ENCODE assay signal across 19 mouse cellular contexts in the genomic region with DNA sequence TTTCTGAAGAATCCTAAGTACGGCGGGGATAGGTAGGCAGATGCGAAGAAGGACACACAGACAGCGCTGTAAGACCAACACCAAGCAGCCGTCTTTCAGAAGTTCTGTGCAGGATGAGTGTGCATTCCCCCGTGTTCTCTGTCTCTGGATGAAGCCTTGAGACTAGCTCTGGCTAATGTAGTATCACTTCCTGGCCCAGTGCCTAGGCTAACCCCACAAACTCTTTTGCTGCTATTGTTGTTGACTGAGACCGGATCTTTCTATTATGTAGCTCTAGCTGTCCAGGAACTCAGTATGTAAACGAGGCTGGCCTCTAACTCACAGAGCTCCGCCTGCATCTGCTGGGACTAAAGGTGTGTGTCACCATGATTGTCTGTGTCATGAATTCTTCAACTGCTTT. TPM values are rescaled to one million over a fixed set of nuclear protein-coding genes. Genes with fewer than 3 reads are reported as not detected.
A peak's percentile ranks its signal among the peaks of the same experiment; 100 is the strongest.
DNase-seq lines count a peak whose midpoint lies in the region.
"Had no signal": no experiment of that assay in that cellular context is flagged by ENCODE, and none has a peak within 500 bp of the region (broad histone marks: within the 10 kb centered on the region; RNA-seq: fewer than 3 reads in every experiment).

No protein-coding gene starts in this region.

- peak; percentile 73 for DNase-seq in heart, adult 11 months
- DNase-seq in heart, adult 8-10 months (ENCODE audit: low spot score): no peak
- DNase-seq in lung, postnatal 36 days: peak; percentile 51
- DNase-seq in lung, postnatal 14 days: no peak
- DNase-seq in R1 (ENCODE audit: low read depth, low spot score): peak; percentile 54
- no peak for DNase-seq in adrenal gland, adult (ENCODE audit: inconsistent age in 2 of 2, low spot score in 1 of 2)
- DNase-seq: adrenal gland, adult 2 months; adrenal gland, postnatal 10 days; adrenal gland, postnatal 25 days; B cell, adult 2 months; cerebellum, adult 11 months; cerebellum, adult 18-20 months; cerebellum, adult 8-10 months; cerebellum, adult 9-11 months; cerebellum, postnatal 14 days; cerebellum, postnatal 36 days; embryo, embryonic 11 days had no signal

RNA-seq across cellular contexts. Expression of a gene that starts 43.6 kb away (rescaled TPM):
- total RNA-seq in heart, adult 8-10 months (2022): 1 to 10 TPM; 3.4 to 5.0 (median 3.9) TPM
- total RNA-seq: CH12.LX; common myeloid progenitor, adult 5-6 weeks had no signal

Comparison
In these comparisons a context has a peak if more than half of its experiments do, and no peak if none do; other contexts are left out.
1. DNase-seq: peak in heart, adult 11 months (single experiment), lung, postnatal 36 days (single experiment) and R1 (single experiment); none in heart, adult 8-10 months (single experiment), lung, postnatal 14 days (single experiment) and adrenal gland, adult (0 of 2).